Mouse (Mus musculus): Measurements from ENCODE around the gene Gm5415. TPM values are rescaled to one million over a fixed set of nuclear protein-coding genes. Genes with fewer than 3 reads are reported as not detected.
A peak's percentile ranks its signal among the peaks of the same experiment; 100 is the strongest.
"Not testable (repeated sequence)": the region's sequence is repeated elsewhere in the genome, so short reads cannot be mapped to it uniquely, and the experiment has no call there.

The Gm5415 gene
- not detected for total RNA-seq (2021)
- long read RNA-seq = 0 reads

- DNase-seq (ENCODE audit: low spot score in 2 of 2) = not testable (repeated sequence)
Observed at GRCm38 (mm10) chr1:32547194-32547593, at the start of gene Gm5415. Gene Gm5415, minus strand, starts transcription at chr1:32547294.

DNA sequence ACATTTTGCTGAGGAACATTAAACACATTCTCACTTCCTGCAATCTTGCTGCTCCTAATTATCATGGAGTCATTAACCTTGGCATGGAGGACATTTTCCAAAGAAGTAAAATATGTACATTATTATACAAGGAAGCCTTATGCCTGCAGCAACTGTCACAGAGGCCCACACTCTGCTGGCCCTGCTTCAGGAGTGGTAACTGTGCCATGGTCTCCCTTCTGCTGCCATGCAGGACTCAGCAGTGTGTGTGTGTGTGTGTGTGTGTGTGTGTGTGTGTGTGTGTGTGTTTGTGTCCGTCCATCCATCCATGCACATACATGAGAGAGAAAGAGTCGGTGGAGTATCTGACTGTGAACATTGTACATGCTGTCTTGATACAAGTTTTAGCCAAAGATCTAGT lies 21.8 kb upstream of the Gm5415 start:
- no peak for DNase-seq (ENCODE audit: low spot score in 2 of 2)

- peak; percentile 32 to 57 for DNase-seq (ENCODE audit: low spot score in 2 of 2)
Observed at GRCm38 (mm10) chr1:32553925-32554324, 6.8 kb upstream of the Gm5415 start.

- DNase-seq (ENCODE audit: low spot score in 2 of 2) = no peak
Observed at GRCm38 (mm10) chr1:32553459-32553858, 6.4 kb upstream of the Gm5415 start.

GRCm38 (mm10) chr1:32503381-32503780 lies 43.7 kb downstream of the Gm5415 start:
- DNase-seq (ENCODE audit: low spot score in 2 of 2) = no peak

All from layer of hippocampus, postnatal 10 days (tissue).